Mouse (Mus musculus) midbrain, embryonic 15.5 days (tissue): ENCODE results near the gene Oser1. TPM values are rescaled to one million over a fixed set of nuclear protein-coding genes. Genes with fewer than 3 reads are reported as not detected.
"Not testable (repeated sequence)": the region's sequence is repeated elsewhere in the genome, so short reads cannot be mapped to it uniquely, and the experiment has no call there.

Experiments used
- ATAC-seq: fragments of 200-750 bp; cut with Nextera tagmentation; replicated peaks from 2 replicates; pipeline ENCODE4 v1.8.0; 2017; ENCODE audit warnings: moderate TSS enrichment
- H3K27ac ChIP-seq: fragments of 300-500 bp; sonication (generic); 2 replicates; pipeline ENCODE4 v1.5.1; 2015; ENCODE audit warnings: mild to moderate bottlenecking, inconsistent platforms
- H3K27me3 ChIP-seq: fragments of 300-500 bp; sonication (generic); replicated peaks from 2 replicates; pipeline ENCODE4 v1.6.1; 2015; ENCODE audit warnings: inconsistent platforms
- H3K36me3 ChIP-seq: fragments of 300-500 bp; sonication (generic); replicated peaks from 2 replicates; pipeline ENCODE4 v1.6.1; 2015; ENCODE audit warnings: inconsistent platforms
- H3K4me1 ChIP-seq: fragments of 300-500 bp; sonication (generic); 2 replicates; pipeline ENCODE4 v1.6.1; 2015; ENCODE audit warnings: inconsistent platforms
- H3K4me2 ChIP-seq: fragments of 300-500 bp; sonication (generic); 2 replicates; pipeline ENCODE4 v1.6.1; 2015; ENCODE audit warnings: inconsistent platforms, mild to moderate bottlenecking, moderate library complexity
- H3K4me3 ChIP-seq: fragments of 300-500 bp; sonication (generic); 2 replicates; pipeline ENCODE4 v1.5.1; 2015; ENCODE audit warnings: mild to moderate bottlenecking, inconsistent platforms
- H3K9ac ChIP-seq: fragments of 300-500 bp; sonication (generic); 2 replicates; pipeline ENCODE4 v1.6.1; 2015; ENCODE audit warnings: mild to moderate bottlenecking, inconsistent platforms
- H3K9me3 ChIP-seq: fragments of 300-500 bp; sonication (generic); 2 replicates; pipeline ENCODE4 v1.6.1; 2016; ENCODE audit warnings: inconsistent platforms
- WGBS: fragments of 180-500 bp; shearing (Covaris S2); methylation state at CpG from one replicate; pipeline ENCODE4 v1.1.7; 2015; ENCODE audit warnings: mixed read lengths; 5-methylcytosine and 5-hydroxymethylcytosine counted together
- polyA plus RNA-seq: library from polyadenylated mRNA; unstranded; fragments of >200 nt; fragmentation: Nextera tagmentation; extraction: Ambion mirVana; gene quantifications from 2 replicates; pipeline ENCODE4 v1.2.1, GENCODE M21; 2015

The Oser1 gene
- polyA plus RNA-seq, 1 experiment from 2014 or later, result 73.1 TPM

GRCm38 (mm10) chr2:163417026-163417425 lies 7.5 kb downstream of the Oser1 start:
- no peaks in the 10 kb centered on the region for H3K9me3 ChIP-seq
- no peak for ATAC-seq
- no peaks in the 10 kb centered on the region for H3K27me3 ChIP-seq
- no peak overlapping the region for H3K9ac ChIP-seq
- no peak overlapping the region for H3K4me3 ChIP-seq
- 94% methylated on average over 6 of the region's 6 CpGs for WGBS
- peaks cover 34% of the 10 kb centered on the region for H3K4me1 ChIP-seq
- H3K36me3 ChIP-seq, result 0 out of 2 replicates have a peak, but pooled peaks cover 5% of the 10 kb centered on the region
- H3K4me2 ChIP-seq, result no peak overlapping the region
- H3K27ac ChIP-seq, result no peak overlapping the region

GRCm38 (mm10) chr2:163412846-163413590 lies 11.5 kb downstream of the Oser1 start:
- no peak overlapping the region for H3K27ac ChIP-seq
- WGBS, result 92% methylated on average over 9 of the region's 9 CpGs
- no peak overlapping the region for H3K4me2 ChIP-seq
- H3K27me3 ChIP-seq, result no peaks in the 10 kb centered on the region
- no peaks in the 10 kb centered on the region for H3K9me3 ChIP-seq
- ATAC-seq, result no peak
- peaks cover 8% of the 10 kb centered on the region for H3K4me1 ChIP-seq
- peaks cover 32% of the 10 kb centered on the region for H3K36me3 ChIP-seq
- no peak overlapping the region for H3K9ac ChIP-seq
- no peak overlapping the region for H3K4me3 ChIP-seq

- Histone ChIP-seq H3K4me3 (no peak overlapping the region), H3K27me3 (no peaks in the 10 kb centered on the region), H3K27ac (no peak overlapping the region), H3K36me3 (peaks cover 32% of the 10 kb centered on the region), H3K9ac (no peak overlapping the region), H3K4me2 (no peak overlapping the region), H3K4me1 (peaks cover 2% of the 10 kb centered on the region), H3K9me3 (no peaks in the 10 kb centered on the region)
- ATAC-seq, result no peak
- 95% methylated on average over 4 of the region's 4 CpGs for WGBS
These were observed 12.1 kb downstream of the Oser1 start for GRCm38 (mm10) chr2:163412419-163412818.

- 94% methylated on average over 4 of the region's 4 CpGs for WGBS
These were observed 12.7 kb downstream of the Oser1 start for GRCm38 (mm10) chr2:163411840-163412239.

GRCm38 (mm10) chr2:163411344-163411743 lies 13.2 kb downstream of the Oser1 start:
- ATAC-seq, H3K27me3 ChIP-seq, H3K4me1 ChIP-seq, H3K4me2 ChIP-seq, H3K9me3 ChIP-seq, H3K27ac ChIP-seq, H3K9ac ChIP-seq, H3K4me3 ChIP-seq: not testable (repeated sequence)
- WGBS, result 96% methylated on average over 3 of the region's 3 CpGs
- peaks cover 32% of the 10 kb centered on the region for H3K36me3 ChIP-seq

More at GRCm38 (mm10) chr2:163411840-163412239, 12.7 kb downstream of the Oser1 start:
- Histone ChIP-seq H3K36me3 (peaks cover 32% of the 10 kb centered on the region), H3K4me2 (no peak overlapping the region), H3K27me3 (no peaks in the 10 kb centered on the region), H3K9ac (no peak overlapping the region), H3K4me1 (no peaks in the 10 kb centered on the region), H3K9me3 (no peaks in the 10 kb centered on the region), H3K4me3 (no peak overlapping the region), H3K27ac (no peak overlapping the region)
- no peak for ATAC-seq

- no peak overlapping the region for H3K4me3 ChIP-seq
- no peak overlapping the region for H3K4me2 ChIP-seq
- peaks cover 32% of the 10 kb centered on the region for H3K36me3 ChIP-seq
- no peaks in the 10 kb centered on the region for H3K27me3 ChIP-seq
- H3K9ac ChIP-seq, result no peak overlapping the region
- 91% methylated on average over 3 of the region's 3 CpGs for WGBS
- no peaks in the 10 kb centered on the region for H3K9me3 ChIP-seq
- no peak overlapping the region for H3K27ac ChIP-seq
- no peak for ATAC-seq
- no peaks in the 10 kb centered on the region for H3K4me1 ChIP-seq
These were observed 14.3 kb downstream of the Oser1 start for GRCm38 (mm10) chr2:163410211-163410610.

- WGBS, result 89% methylated on average over 8 of the region's 8 CpGs
- Histone ChIP-seq H3K27me3 (no peaks in the 10 kb centered on the region), H3K36me3 (peaks cover 8% of the 10 kb centered on the region; the same call in 1 of the 2 replicates), H3K27ac (no peak overlapping the region), H3K9ac (no peak overlapping the region), H3K4me3 (no peak overlapping the region), H3K4me1 (no peaks in the 10 kb centered on the region), H3K9me3 (no peaks in the 10 kb centered on the region), H3K4me2 (no peak overlapping the region)
- ATAC-seq, result no peak
These were observed 20.3 kb downstream of the Oser1 start for GRCm38 (mm10) chr2:163404037-163404815.

GRCm38 (mm10) chr2:163401221-163401620 lies 23.3 kb downstream of the Oser1 start:
- Histone ChIP-seq H3K9ac (no peak overlapping the region), H3K27ac (no peak overlapping the region), H3K36me3 (no peaks in the 10 kb centered on the region; the same call in 1 of the 2 replicates), H3K4me2 (no peak overlapping the region), H3K27me3 (no peaks in the 10 kb centered on the region), H3K4me3 (no peak overlapping the region), H3K9me3 (no peaks in the 10 kb centered on the region), H3K4me1 (no peaks in the 10 kb centered on the region)
- no peak for ATAC-seq
- WGBS, result 7% methylated on average over 8 of the region's 8 CpGs

- WGBS, result 77% methylated on average over 8 of the region's 8 CpGs
- ATAC-seq, result no peak
These were observed 25.3 kb downstream of the Oser1 start for GRCm38 (mm10) chr2:163399222-163399621.

GRCm38 (mm10) chr2:163398770-163399169 lies 25.7 kb downstream of the Oser1 start:
- Histone ChIP-seq H3K27me3 (no peaks in the 10 kb centered on the region), H3K9me3 (no peaks in the 10 kb centered on the region), H3K4me1 (no peaks in the 10 kb centered on the region), H3K27ac (no peak overlapping the region), H3K4me3 (no peak overlapping the region), H3K9ac (no peak overlapping the region), H3K36me3 (no peaks in the 10 kb centered on the region), H3K4me2 (no peak overlapping the region)
- 88% methylated on average over 4 of the region's 4 CpGs for WGBS
- no peak for ATAC-seq

More at GRCm38 (mm10) chr2:163399222-163399621, 25.3 kb downstream of the Oser1 start:
- Histone ChIP-seq H3K27ac (no peak overlapping the region), H3K9me3 (no peaks in the 10 kb centered on the region), H3K4me1 (no peaks in the 10 kb centered on the region), H3K4me3 (no peak overlapping the region), H3K9ac (no peak overlapping the region), H3K27me3 (no peaks in the 10 kb centered on the region), H3K36me3 (no peaks in the 10 kb centered on the region), H3K4me2 (no peak overlapping the region)

- H3K9me3 ChIP-seq, result no peaks in the 10 kb centered on the region
- no peak within 1 kb of the TSS for H3K4me2 ChIP-seq
- no peaks in the 10 kb centered on the region for H3K36me3 ChIP-seq
- no peak within 1 kb of the TSS for H3K9ac ChIP-seq
- H3K4me3 ChIP-seq, result no peak within 1 kb of the TSS
- H3K27me3 ChIP-seq, result no peaks in the 10 kb centered on the region
- H3K4me1 ChIP-seq, result no peaks in the 10 kb centered on the region
- no peak within 1 kb of the TSS for H3K27ac ChIP-seq
- 11% methylated on average over 10 of the region's 10 CpGs for WGBS
- no peak for ATAC-seq
These were observed 26.6 kb downstream of the Oser1 start, which contains the start of gene Jph2 for GRCm38 (mm10) chr2:163397905-163398304. Gene Jph2, minus strand, starts transcription at chr2:163397993.

- H3K27ac ChIP-seq, result no peak overlapping the region
- no peak overlapping the region for H3K9ac ChIP-seq
- WGBS, result 92% methylated on average over 19 of the region's 19 CpGs
- no peaks in the 10 kb centered on the region for H3K9me3 ChIP-seq
- no peak overlapping the region for H3K4me3 ChIP-seq
- H3K4me2 ChIP-seq, result no peak overlapping the region
- no peaks in the 10 kb centered on the region for H3K27me3 ChIP-seq
- H3K36me3 ChIP-seq, result no peaks in the 10 kb centered on the region
- no peaks in the 10 kb centered on the region for H3K4me1 ChIP-seq
- ATAC-seq, result no peak
These were observed 27.4 kb downstream of the Oser1 start for GRCm38 (mm10) chr2:163397071-163397470.
